Mouse (Mus musculus) myocyte (in vitro differentiated cells): ENCODE results near the gene Opn3.

ENCODE experiments used
- MYOD1 ChIP-seq, 3 experiments: IDR thresholded peaks; one replicate each; pipeline ENCODE4 v1.6.1; 2011; ENCODE audit warnings: control low read depth in 2 of 3, low read depth in 2 of 3, mild to moderate bottlenecking in 2 of 3, moderate library complexity in 1 of 3; ENCODE audit not compliant: insufficient read length in 2 of 3, control insufficient read depth in 1 of 3
- POLR2A ChIP-seq: IDR thresholded peaks from one replicate; pipeline ENCODE4 v1.6.1; 2011; ENCODE audit warnings: low read depth, mild to moderate bottlenecking, control low read depth, moderate library complexity; ENCODE audit not compliant: insufficient read length
- SRF ChIP-seq: IDR thresholded peaks from one replicate; pipeline ENCODE4 v1.6.1; 2011; ENCODE audit warnings: low read depth; ENCODE audit not compliant: control insufficient read depth, insufficient read length

GRCm38 (mm10) chr1:175632470-175632869 is 60.1 kb downstream of the Opn3 start:
- TF ChIP-seq MYOD1 (IDR thresholded peaks at IDR 0.05; ENCODE audit: control insufficient read depth in 1 of 3, insufficient read length in 2 of 3, low read depth in 2 of 3) (no peak), POLR2A (no peak), SRF (no peak)
